29 mouse cellular contexts compared by ENCODE assay signal in genomic region chr3:157201726-157202125, GRCm38 (mm10).
DNase-seq lines count a peak whose midpoint lies in the region; ATAC-seq and TF ChIP-seq lines count a peak whose summit lies in the region.
"Had no signal": no experiment of that assay in that cellular context is flagged by ENCODE, and none has a peak within 500 bp of the region (broad histone marks: within the 10 kb centered on the region; RNA-seq: fewer than 3 reads in every experiment).

No protein-coding gene starts in this region.

- H3K36me3 ChIP-seq in forebrain, embryonic 15.5 days, result no peaks in the 10 kb centered on the region
- H3K36me3 ChIP-seq in forebrain, embryonic 16.5 days (ENCODE audit: control insufficient read depth, insufficient read depth), result no peaks in the 10 kb centered on the region
- H3K36me3 ChIP-seq in midbrain, embryonic 11.5 days (ENCODE audit: control insufficient read depth, insufficient read depth, low read length), result no peaks in the 10 kb centered on the region
- no peaks in the 10 kb centered on the region for H3K36me3 ChIP-seq in midbrain, embryonic 14.5 days (ENCODE audit: control insufficient read depth, insufficient read depth, low read length)
- H3K36me3 ChIP-seq in embryonic facial prominence, embryonic 13.5 days, result no peaks in the 10 kb centered on the region
- H3K36me3 ChIP-seq: heart, embryonic 13.5 days; kidney, embryonic 15.5 days; liver, embryonic 12.5 days; midbrain, embryonic 12.5 days had no signal

- WGBS in forebrain, embryonic 15.5 days, result 99% methylated on average over 2 of the region's 2 CpGs
- WGBS in forebrain, embryonic 16.5 days, result 98% methylated on average over 2 of the region's 2 CpGs
- 88% methylated on average over 2 of the region's 2 CpGs for WGBS in midbrain, embryonic 11.5 days
- 87% methylated on average over 2 of the region's 2 CpGs for WGBS in midbrain, embryonic 14.5 days
- WGBS in embryonic facial prominence, embryonic 13.5 days, result 94% methylated on average over 2 of the region's 2 CpGs

- H3K9ac ChIP-seq in forebrain, embryonic 15.5 days (replicated peaks), result no peak overlapping the region
- no peak overlapping the region for H3K9ac ChIP-seq in forebrain, embryonic 16.5 days (replicated peaks; ENCODE audit: low read depth, low read length)
- no peak overlapping the region for H3K9ac ChIP-seq in midbrain, embryonic 11.5 days (ENCODE audit: low read length)
- H3K9ac ChIP-seq in midbrain, embryonic 14.5 days (replicated peaks; ENCODE audit: low read length), result no peak overlapping the region
- no peak overlapping the region for H3K9ac ChIP-seq in embryonic facial prominence, embryonic 13.5 days
- H3K9ac ChIP-seq: forebrain, postnatal 0 days; heart, embryonic 13.5 days; kidney, embryonic 15.5 days; liver, embryonic 12.5 days; liver, postnatal 0 days; midbrain, embryonic 12.5 days had no signal

- no peaks in the 10 kb centered on the region for H3K27me3 ChIP-seq in forebrain, embryonic 15.5 days
- H3K27me3 ChIP-seq in forebrain, embryonic 16.5 days (replicated peaks; ENCODE audit: control insufficient read depth, insufficient read depth, low read length), result no peaks in the 10 kb centered on the region
- no peaks in the 10 kb centered on the region for H3K27me3 ChIP-seq in midbrain, embryonic 11.5 days (ENCODE audit: control insufficient read depth, insufficient read depth, low read length)
- no peaks in the 10 kb centered on the region for H3K27me3 ChIP-seq in midbrain, embryonic 14.5 days (ENCODE audit: control insufficient read depth, insufficient read depth, low read length)
- no peaks in the 10 kb centered on the region for H3K27me3 ChIP-seq in embryonic facial prominence, embryonic 13.5 days
- H3K27me3 ChIP-seq: heart, embryonic 13.5 days; kidney, embryonic 15.5 days; liver, embryonic 12.5 days; midbrain, embryonic 12.5 days had no signal

- H3K4me3 ChIP-seq in forebrain, embryonic 15.5 days, result no peak overlapping the region
- no peak overlapping the region for H3K4me3 ChIP-seq in forebrain, embryonic 16.5 days (replicated peaks; ENCODE audit: low read length)
- no peak overlapping the region for H3K4me3 ChIP-seq in layer of hippocampus, adult 2 months
- H3K4me3 ChIP-seq in midbrain, embryonic 11.5 days (ENCODE audit: low read depth, low read length), result no peak overlapping the region
- no peak overlapping the region for H3K4me3 ChIP-seq in midbrain, embryonic 14.5 days (replicated peaks; ENCODE audit: low read depth, low read length)
- H3K4me3 ChIP-seq in embryonic facial prominence, embryonic 13.5 days, result no peak overlapping the region
- H3K4me3 ChIP-seq: heart, embryonic 13.5 days; kidney, embryonic 15.5 days; liver, embryonic 12.5 days; midbrain, embryonic 12.5 days had no signal

- no peak overlapping the region for H3K4me2 ChIP-seq in forebrain, embryonic 15.5 days (replicated peaks)
- no peak overlapping the region for H3K4me2 ChIP-seq in forebrain, embryonic 16.5 days (ENCODE audit: low read length)
- H3K4me2 ChIP-seq in midbrain, embryonic 11.5 days, result no peak overlapping the region
- H3K4me2 ChIP-seq in midbrain, embryonic 14.5 days (ENCODE audit: low read length), result no peak overlapping the region
- no peak overlapping the region for H3K4me2 ChIP-seq in embryonic facial prominence, embryonic 13.5 days
- H3K4me2 ChIP-seq: heart, embryonic 13.5 days; kidney, embryonic 15.5 days; liver, embryonic 12.5 days; midbrain, embryonic 12.5 days had no signal

- no peaks in the 10 kb centered on the region for H3K9me3 ChIP-seq in forebrain, embryonic 15.5 days
- H3K9me3 ChIP-seq in forebrain, embryonic 16.5 days (ENCODE audit: control insufficient read depth, low read length), result no peaks in the 10 kb centered on the region
- H3K9me3 ChIP-seq in midbrain, embryonic 11.5 days (ENCODE audit: control insufficient read depth, low read length), result no peaks in the 10 kb centered on the region
- H3K9me3 ChIP-seq in midbrain, embryonic 14.5 days (ENCODE audit: control insufficient read depth, low read length), result no peaks in the 10 kb centered on the region
- no peaks in the 10 kb centered on the region for H3K9me3 ChIP-seq in embryonic facial prominence, embryonic 13.5 days
- H3K9me3 ChIP-seq: heart, embryonic 13.5 days; kidney, embryonic 15.5 days; liver, embryonic 12.5 days; midbrain, embryonic 12.5 days had no signal

- ATAC-seq in forebrain, embryonic 15.5 days (replicated peaks), result 0 out of 2 replicates have a peak, but pooled peaks have one; percentile 15
- ATAC-seq in forebrain, embryonic 16.5 days, result no peak
- ATAC-seq in midbrain, embryonic 11.5 days (ENCODE audit: low FRiP score), result 0 out of 2 replicates have a peak, but pooled peaks have one; percentile 42
- ATAC-seq in midbrain, embryonic 14.5 days (ENCODE audit: low FRiP score, low TSS enrichment), result no peak
- ATAC-seq in embryonic facial prominence, embryonic 13.5 days (ENCODE audit: insufficient number of reproducible peaks, insufficient read depth, low FRiP score, low TSS enrichment, low read depth), result 0 out of 2 replicates have a peak, but pooled peaks have one; percentile 61
- no peak for ATAC-seq in granulocyte monocyte progenitor cell, adult 5-6 weeks (replicated peaks; ENCODE audit: poor library complexity, severe bottlenecking)
- ATAC-seq: forebrain, postnatal 0 days; inflammation-experienced regulatory T-cells, adult 6 months; liver, embryonic 12.5 days; liver, postnatal 0 days; lung, postnatal 0 days had no signal

- no peak for TF ChIP-seq CTCF in layer of hippocampus, adult 2 months (conservative IDR thresholded peaks at IDR 0.05)

- DNase-seq in layer of hippocampus, adult 2 months (ENCODE audit: low spot score in 2 of 2), result no peak
- DNase-seq in layer of hippocampus, adult 18-20 months (ENCODE audit: low spot score in 2 of 2), result no peak
- no peak for DNase-seq in midbrain, embryonic 11.5 days (ENCODE audit: low spot score, missing footprints)
- DNase-seq in midbrain, embryonic 14.5 days, result no peak
- DNase-seq: adrenal gland, postnatal 14 days; cerebellum, adult 11-12 months; cerebellum, adult 9-11 months; forebrain, postnatal 0 days; heart, postnatal 10 days; kidney, adult 11 months; kidney, postnatal 36 days; layer of hippocampus, postnatal 36 days; left cerebral cortex, postnatal 4 days; liver, postnatal 0 days; right cerebral cortex, postnatal 4 days; thymus, adult 18-20 months; thymus, postnatal 25 days had no signal

- H3K27ac ChIP-seq in forebrain, embryonic 15.5 days (replicated peaks), result no peak overlapping the region
- no peak overlapping the region for H3K27ac ChIP-seq in forebrain, embryonic 16.5 days (ENCODE audit: low read length)
- peak overlapping the region; percentile 28; the same call in 1 of the 2 replicates for H3K27ac ChIP-seq in layer of hippocampus, adult 2 months
- no peak overlapping the region for H3K27ac ChIP-seq in midbrain, embryonic 11.5 days (ENCODE audit: low read depth, low read length)
- H3K27ac ChIP-seq in midbrain, embryonic 14.5 days (replicated peaks; ENCODE audit: low read depth, low read length), result no peak overlapping the region
- no peak overlapping the region for H3K27ac ChIP-seq in embryonic facial prominence, embryonic 13.5 days
- H3K27ac ChIP-seq: heart, embryonic 13.5 days; kidney, embryonic 15.5 days; liver, embryonic 12.5 days; macrophage; midbrain, embryonic 12.5 days; stomach, postnatal 0 days had no signal

- no peaks in the 10 kb centered on the region for H3K4me1 ChIP-seq in forebrain, embryonic 15.5 days
- no peaks in the 10 kb centered on the region for H3K4me1 ChIP-seq in forebrain, embryonic 16.5 days (replicated peaks; ENCODE audit: control insufficient read depth, insufficient read depth, low read length)
- H3K4me1 ChIP-seq in midbrain, embryonic 11.5 days (ENCODE audit: control insufficient read depth, insufficient read depth, low read length), result no peaks in the 10 kb centered on the region
- no peaks in the 10 kb centered on the region for H3K4me1 ChIP-seq in midbrain, embryonic 14.5 days (ENCODE audit: control insufficient read depth, insufficient read depth, low read length)
- no peaks in the 10 kb centered on the region for H3K4me1 ChIP-seq in embryonic facial prominence, embryonic 13.5 days
- H3K4me1 ChIP-seq: heart, embryonic 13.5 days; kidney, embryonic 15.5 days; liver, embryonic 12.5 days; midbrain, embryonic 12.5 days had no signal

Comparison
In these comparisons a context has a peak if more than half of its experiments do, and no peak if none do; other contexts are left out.
1. ATAC-seq: peak in forebrain, embryonic 15.5 days (single experiment), midbrain, embryonic 11.5 days (single experiment) and embryonic facial prominence, embryonic 13.5 days (single experiment); none in forebrain, embryonic 16.5 days (single experiment), midbrain, embryonic 14.5 days (single experiment) and granulocyte monocyte progenitor cell, adult 5-6 weeks (single experiment).